Mouse (Mus musculus): ENCODE results near the gene Atp2c2. TPM values are rescaled to one million over a fixed set of nuclear protein-coding genes. Genes with fewer than 3 reads are reported as not detected.

Atp2c2 gene
- polyA plus RNA-seq, 1 experiment from 2014 or later = 0.05 TPM

GRCm38 (mm10) chr8:119806422-119807263 is 106.8 kb downstream of the Atp2c2 start:
- Histone ChIP-seq H3K9ac (ENCODE audit: low read length) (0 out of 2 replicates have a peak overlapping the region, but pooled peaks have one; percentile 32), H3K4me3 (ENCODE audit: low read depth, low read length) (no peak overlapping the region), H3K27ac (ENCODE audit: low read depth, low read length) (peak overlapping the region; percentile 78), H3K9me3 (replicated peaks; ENCODE audit: control insufficient read depth, low read length) (no peaks in the 10 kb centered on the region), H3K4me2 (ENCODE audit: low read length) (no peak overlapping the region), H3K27me3 (replicated peaks; ENCODE audit: control insufficient read depth, insufficient read depth, low read length) (no peaks in the 10 kb centered on the region), H3K4me1 (ENCODE audit: control insufficient read depth, insufficient read depth, low read length) (peaks cover 25% of the 10 kb centered on the region), H3K36me3 (ENCODE audit: control insufficient read depth, insufficient read depth, low read length) (peaks cover 23% of the 10 kb centered on the region)
- WGBS = 43% methylated on average over 14 of the region's 14 CpGs
- ATAC-seq = peak; percentile 60
- DNase-seq (ENCODE audit: low spot score) = peak; percentile 90

Other genes starting within 250 kb of the Atp2c2 start
- gene Slc38a8, start 198.3 kb upstream of the Atp2c2 start, polyA plus RNA-seq (2014; fragmentation: Nextera tagmentation; extraction: Ambion mirVana) = not detected in 2 replicates
- gene Mbtps1, start 141.3 kb upstream of the Atp2c2 start, polyA plus RNA-seq (2014; fragmentation: Nextera tagmentation; extraction: Ambion mirVana) = 50.0 and 58.4 TPM in 2 replicates
- 183 and 202 TPM in 2 replicates for gene Hsdl1, start 124.8 kb upstream of the Atp2c2 start, polyA plus RNA-seq (2014; fragmentation: Nextera tagmentation; extraction: Ambion mirVana)
- gene Dnaaf1, start 124.8 kb upstream of the Atp2c2 start, polyA plus RNA-seq (2014; fragmentation: Nextera tagmentation; extraction: Ambion mirVana) = 0.39 and 0.40 TPM in 2 replicates
- 13.7 and 15.5 TPM in 2 replicates for gene Taf1c, start 94.8 kb upstream of the Atp2c2 start, polyA plus RNA-seq (2014; fragmentation: Nextera tagmentation; extraction: Ambion mirVana)
- gene Adad2, start 87.3 kb upstream of the Atp2c2 start, polyA plus RNA-seq (2014; fragmentation: Nextera tagmentation; extraction: Ambion mirVana) = 0.09 TPM in 1 of 2 replicates, not detected in the other
- gene Kcng4, start 64.3 kb upstream of the Atp2c2 start, polyA plus RNA-seq (2014; fragmentation: Nextera tagmentation; extraction: Ambion mirVana) = 0.20 and 0.21 TPM in 2 replicates
- gene Wfdc1, start 33.6 kb upstream of the Atp2c2 start, polyA plus RNA-seq (2014; fragmentation: Nextera tagmentation; extraction: Ambion mirVana) = 3.7 and 4.5 TPM in 2 replicates
- 5.1 and 6.0 TPM in 2 replicates for gene Tldc1, start 78.4 kb downstream of the Atp2c2 start, polyA plus RNA-seq (2014; fragmentation: Nextera tagmentation; extraction: Ambion mirVana)
- 403 and 455 TPM in 2 replicates for gene Cotl1, start 140.5 kb downstream of the Atp2c2 start, polyA plus RNA-seq (2014; fragmentation: Nextera tagmentation; extraction: Ambion mirVana)
- gene Klhl36, start 162.3 kb downstream of the Atp2c2 start, polyA plus RNA-seq (2014; fragmentation: Nextera tagmentation; extraction: Ambion mirVana) = 11.9 and 12.5 TPM in 2 replicates
- 94.2 and 119 TPM in 2 replicates for gene Usp10, start 210.4 kb downstream of the Atp2c2 start, polyA plus RNA-seq (2014; fragmentation: Nextera tagmentation; extraction: Ambion mirVana)
- gene Gm20388, start 210.8 kb downstream of the Atp2c2 start, polyA plus RNA-seq (2014; fragmentation: Nextera tagmentation; extraction: Ambion mirVana) = 4.5 and 7.4 TPM in 2 replicates